Mouse (Mus musculus): ENCODE data around the gene Zic1. TPM values are rescaled to one million over a fixed set of nuclear protein-coding genes. Genes with fewer than 3 reads are reported as not detected.

Gene Zic1
- polyA plus RNA-seq (2017; shearing (Covaris generic)) = not detected

DNA sequence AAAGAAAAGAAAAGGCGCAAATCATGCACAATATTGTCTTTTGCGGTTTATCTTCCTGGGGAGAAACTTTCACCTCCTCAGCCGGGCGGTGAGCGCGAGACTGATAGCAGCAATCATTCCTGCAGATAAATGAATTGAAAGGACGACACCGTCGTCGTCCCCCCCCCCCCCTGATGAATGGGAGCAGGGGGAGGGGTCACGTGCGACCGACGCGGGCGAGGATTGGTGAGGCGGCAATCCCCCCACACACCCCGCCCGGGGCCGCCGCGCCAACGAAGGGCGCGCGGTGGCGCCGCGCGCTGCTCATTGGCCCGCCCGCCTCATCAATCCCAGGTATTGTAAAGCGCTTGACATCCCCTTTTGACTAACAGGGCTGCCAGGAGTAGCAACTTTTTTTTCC lies at the start of gene Zic1:
Zic1 (minus strand) TSS at position 147 of the 400 bp plus-strand sequence.
- ATAC-seq = no peak

DNA sequence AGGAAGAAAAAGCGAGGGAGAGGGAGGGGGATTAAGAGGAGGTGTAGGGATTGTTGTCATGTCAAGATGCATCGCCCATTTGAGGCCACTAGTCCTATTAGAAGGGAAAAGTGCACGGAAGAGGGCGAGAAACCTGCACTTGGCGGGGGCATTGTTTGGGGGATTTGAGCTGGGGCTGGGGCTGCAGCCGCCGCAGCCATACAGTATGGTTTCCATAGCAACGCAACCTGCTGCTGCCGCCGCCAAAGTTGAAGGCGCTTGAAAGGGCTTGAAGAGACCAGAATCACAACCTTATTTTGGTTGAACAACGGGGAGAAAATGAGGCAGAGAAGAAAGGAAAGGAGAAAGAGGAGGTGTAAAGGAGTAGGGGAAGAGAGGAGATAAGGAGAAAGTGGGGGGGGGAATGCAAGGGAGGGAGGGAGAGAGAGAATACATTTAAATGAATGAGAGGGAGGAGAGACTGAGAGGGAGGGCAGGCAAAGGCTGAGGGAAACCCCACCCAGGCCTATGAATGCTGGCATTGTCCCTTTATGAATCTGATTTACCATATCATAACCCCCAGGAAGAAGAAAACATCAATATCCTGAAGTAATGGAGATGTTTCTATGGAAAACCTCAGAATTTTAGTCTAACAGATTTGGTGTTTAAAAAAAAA lies 48.5 kb upstream of the Zic1 start:
- no peak for ATAC-seq

- ATAC-seq = no peak
These were observed 44.2 kb upstream of the Zic1 start for GRCm38 (mm10) chr9:91409771-91410170.

DNA sequence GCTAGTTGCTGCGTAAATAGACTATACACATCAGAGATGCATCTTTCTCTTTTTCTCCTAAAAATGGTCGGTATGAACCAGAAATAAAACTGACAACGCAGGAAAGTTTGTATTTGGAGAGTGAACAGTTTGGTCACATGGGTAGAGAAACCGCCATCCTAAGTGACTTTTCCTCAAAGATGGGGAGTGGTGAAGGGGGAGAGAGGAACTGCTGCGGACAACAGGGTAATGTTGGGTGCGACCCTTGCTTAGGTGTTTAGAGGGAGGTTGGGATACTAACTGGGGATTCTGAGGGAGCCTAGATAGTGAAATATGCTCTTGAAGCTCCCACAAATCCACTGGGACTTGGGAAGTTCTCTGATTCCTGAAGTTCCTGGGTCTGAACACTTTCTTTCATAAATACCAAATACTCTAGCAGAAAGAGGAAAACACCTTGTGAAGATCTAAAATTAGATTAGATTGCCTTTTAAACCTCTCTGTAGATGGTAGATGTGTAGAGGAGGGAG lies 40.7 kb upstream of the Zic1 start:
- ATAC-seq = no peak

DNA sequence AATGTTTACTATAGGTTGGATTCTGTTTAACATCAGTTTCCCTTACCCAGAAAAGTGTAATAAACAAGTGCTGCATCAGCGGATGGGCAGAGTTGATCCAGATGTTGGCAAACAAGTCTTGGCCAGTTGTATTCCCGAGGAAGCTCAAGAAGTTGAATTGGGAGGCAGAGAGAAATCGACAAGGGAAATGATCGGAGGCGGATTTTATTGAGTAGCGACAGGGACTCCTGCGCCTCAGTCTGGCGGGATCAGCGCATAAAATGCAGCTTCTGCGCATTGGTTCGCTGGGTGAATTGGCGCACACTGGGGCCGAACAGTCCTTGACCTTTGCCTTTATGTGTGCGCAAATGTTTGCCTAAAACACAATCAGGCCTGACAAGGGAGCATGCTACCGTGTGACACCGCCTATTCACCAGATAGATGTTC lies 40.2 kb upstream of the Zic1 start:
- no peak for ATAC-seq

DNA sequence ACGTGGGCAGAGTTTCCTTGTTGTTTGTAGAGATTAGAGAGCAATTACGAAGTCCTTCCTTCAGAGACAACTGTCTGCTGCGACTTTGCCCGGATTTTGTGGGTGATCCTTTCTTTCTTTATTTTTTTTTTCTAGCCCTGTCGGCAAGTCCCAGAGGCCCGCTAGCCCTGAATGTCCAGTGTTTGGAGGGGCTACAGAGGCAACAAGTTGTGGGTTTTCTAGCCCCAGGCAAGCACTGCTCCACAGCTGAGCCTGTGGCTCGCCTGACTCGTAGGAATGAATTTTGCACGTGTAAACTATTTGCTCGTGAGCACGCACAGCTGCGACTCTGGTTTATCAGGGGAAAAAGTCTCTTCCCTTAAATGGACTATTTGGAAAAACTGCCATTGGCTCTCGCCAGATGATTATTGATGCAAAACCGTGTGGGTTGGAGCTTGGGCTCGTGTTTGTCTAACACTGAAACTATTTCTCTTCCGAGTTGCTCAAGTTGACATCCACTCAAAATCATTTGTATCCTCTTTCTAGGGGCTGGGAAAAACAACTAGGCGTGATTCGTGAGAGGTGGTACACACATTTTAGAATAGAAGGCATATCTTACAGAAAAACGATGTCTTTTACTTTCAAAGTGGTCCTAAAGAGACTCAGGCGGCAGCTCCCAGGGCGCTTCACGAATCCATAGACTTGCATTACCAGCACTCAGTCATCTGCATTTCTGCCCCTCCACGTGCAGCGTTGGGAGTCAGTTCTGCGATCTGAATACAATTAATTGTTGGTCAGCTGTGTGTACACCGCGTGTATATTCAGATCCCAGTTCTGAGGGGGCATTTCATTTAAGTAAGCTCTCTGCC lies 39.5 kb upstream of the Zic1 start:
- no peak for ATAC-seq

- no peak for ATAC-seq
These were observed 38.6 kb upstream of the Zic1 start for GRCm38 (mm10) chr9:91404229-91404628.

- ATAC-seq = no peak
These were observed 35.9 kb upstream of the Zic1 start for GRCm38 (mm10) chr9:91401471-91401870.

GRCm38 (mm10) chr9:91400482-91401093 lies 35.0 kb upstream of the Zic1 start:
- ATAC-seq = no peak

GRCm38 (mm10) chr9:91399976-91400375 lies 34.4 kb upstream of the Zic1 start:
- ATAC-seq = no peak

GRCm38 (mm10) chr9:91395066-91395772 lies 29.6 kb upstream of the Zic1 start:
- no peak for ATAC-seq

GRCm38 (mm10) chr9:91394211-91394646 lies 28.6 kb upstream of the Zic1 start:
- no peak for ATAC-seq

GRCm38 (mm10) chr9:91393376-91394068 lies 27.9 kb upstream of the Zic1 start:
- ATAC-seq = no peak

DNA sequence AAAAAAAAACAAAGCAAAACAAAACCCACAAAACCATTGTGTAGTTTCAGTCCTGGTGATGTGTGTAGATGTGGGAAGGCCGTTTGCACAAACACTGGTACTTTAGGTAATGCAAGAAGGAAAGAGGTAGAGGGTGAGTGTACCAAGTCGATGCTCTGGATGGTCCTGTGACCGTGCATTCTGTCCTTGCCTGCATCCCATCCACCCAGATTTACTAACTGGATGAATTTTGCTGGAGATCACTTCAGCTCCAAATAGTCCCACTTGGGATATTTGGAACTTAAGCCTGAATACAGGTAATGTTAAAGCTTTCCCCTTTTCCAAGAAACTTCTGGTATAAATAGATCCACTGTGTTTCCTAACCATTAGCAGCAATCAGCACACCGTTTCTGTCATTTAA lies 22.6 kb upstream of the Zic1 start:
- ATAC-seq = no peak

DNA sequence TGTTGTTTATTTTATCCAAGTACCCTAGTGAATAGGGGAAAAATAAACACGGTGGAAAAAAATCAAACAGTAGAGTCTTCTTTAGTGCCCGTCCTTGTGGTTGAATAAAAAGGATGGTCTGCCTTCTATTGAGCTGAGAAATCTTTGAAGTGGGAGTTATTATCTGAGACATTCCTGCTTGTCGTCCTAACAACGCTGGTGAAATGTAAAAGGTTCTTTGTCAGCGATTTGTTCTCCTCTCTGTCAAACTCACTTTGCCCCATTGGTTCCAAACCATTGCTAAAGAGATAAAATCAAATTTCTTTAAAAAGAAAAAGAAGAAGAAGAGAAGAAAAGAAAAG lies 22.1 kb upstream of the Zic1 start:
- ATAC-seq = no peak

GRCm38 (mm10) chr9:91386891-91387739 lies 21.5 kb upstream of the Zic1 start:
- ATAC-seq = no peak

GRCm38 (mm10) chr9:91386502-91386890 lies 20.9 kb upstream of the Zic1 start:
- ATAC-seq = no peak

- ATAC-seq = no peak
These were observed 20.2 kb upstream of the Zic1 start for GRCm38 (mm10) chr9:91385561-91386430.

- no peak for ATAC-seq
These were observed 19.3 kb upstream of the Zic1 start for GRCm38 (mm10) chr9:91384693-91385560.
